Mouse (Mus musculus): Measurements from ENCODE around the gene Gm4707.
"Not testable (repeated sequence)": the region's sequence is repeated elsewhere in the genome, so short reads cannot be mapped to it uniquely, and the experiment has no call there.

Gm4707 gene

DNA sequence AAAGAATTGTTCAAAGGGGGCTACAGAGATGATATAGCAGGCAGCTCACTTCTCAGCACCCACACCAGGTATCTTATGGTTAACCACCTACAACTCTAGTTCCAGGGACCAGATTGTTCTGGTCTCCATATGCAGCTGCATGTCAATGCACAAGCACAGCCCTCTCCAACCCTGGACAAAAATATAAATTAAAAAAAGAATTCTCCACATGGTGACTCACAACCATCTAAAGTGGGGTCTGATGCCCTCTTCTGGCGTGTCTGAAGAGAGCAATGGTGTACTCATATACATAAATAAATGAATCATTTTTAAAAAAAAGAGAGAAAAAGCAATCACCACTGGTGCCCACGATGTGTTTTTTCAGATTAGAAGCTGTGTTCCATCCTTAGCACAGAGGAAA, 15.0 kb downstream of the Gm4707 start:
- no peak for DNase-seq (ENCODE audit: low spot score in 2 of 2)

DNA sequence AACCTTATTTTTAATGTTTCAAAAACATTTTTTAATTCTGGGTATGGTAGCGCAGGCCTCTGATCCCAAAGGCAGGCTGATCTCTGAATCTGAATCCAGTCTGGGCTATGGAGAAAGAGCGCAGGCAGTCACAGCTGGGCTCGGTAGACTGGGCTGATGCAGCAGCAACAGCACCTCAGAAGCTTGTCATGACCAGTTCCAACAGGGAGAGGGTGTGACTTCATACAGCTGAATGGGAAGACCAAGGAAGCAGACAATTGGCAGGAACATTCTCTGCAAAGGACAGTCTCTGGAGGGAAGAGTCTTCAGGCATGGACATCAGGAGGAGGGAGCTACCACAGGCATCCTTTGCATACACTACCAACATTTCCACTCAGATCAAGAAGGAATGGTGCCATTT, 15.6 kb downstream of the Gm4707 start:
- DNase-seq (ENCODE audit: low spot score in 2 of 2) = no peak

DNA sequence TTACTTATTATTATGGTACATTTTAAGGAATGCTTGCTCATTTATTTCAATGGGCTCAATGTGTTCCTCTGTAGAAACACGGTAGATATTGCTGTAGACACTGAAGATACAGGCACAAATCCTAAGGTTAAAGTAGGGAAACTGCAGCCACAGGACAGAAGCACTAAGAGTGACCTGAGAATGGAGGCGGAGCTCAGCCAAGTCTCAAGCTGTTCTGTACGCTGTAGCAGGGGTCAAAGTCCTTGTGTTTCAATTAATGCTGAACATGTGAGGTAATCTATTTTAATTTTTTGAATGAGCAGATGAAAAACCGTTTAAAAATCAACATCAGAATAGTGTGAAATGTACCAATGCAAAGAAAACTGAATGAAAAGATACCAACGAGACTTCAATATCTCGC, 16.4 kb downstream of the Gm4707 start:
- no peak for DNase-seq (ENCODE audit: low spot score in 2 of 2)

- DNase-seq (ENCODE audit: low spot score in 2 of 2) = not testable (repeated sequence)
These were observed 37.2 kb downstream of the Gm4707 start for GRCm38 (mm10) chr17:71422502-71422901.

DNA sequence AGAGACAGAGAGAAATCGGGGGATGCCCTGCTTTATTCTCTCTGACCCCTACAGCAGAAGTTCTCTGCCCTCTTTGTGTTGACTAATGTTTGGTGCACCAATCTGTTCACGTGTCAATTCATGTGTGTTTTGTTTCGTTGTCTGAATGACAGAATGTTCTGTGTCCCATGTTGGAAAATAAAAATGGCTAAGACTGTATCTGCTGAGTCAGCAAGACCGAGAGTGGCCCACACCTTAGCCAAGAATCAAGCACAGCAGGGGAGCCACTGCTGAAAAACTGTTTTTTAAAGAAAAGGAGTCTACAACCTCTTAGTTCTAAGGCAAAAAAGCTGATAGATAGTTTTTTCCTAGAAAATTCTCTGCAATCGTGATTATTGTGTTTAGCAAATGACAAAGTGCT, 40.3 kb downstream of the Gm4707 start:
- not testable (repeated sequence) for DNase-seq (ENCODE audit: low spot score in 2 of 2)

GRCm38 (mm10) chr17:71417008-71417407, 42.7 kb downstream of the Gm4707 start:
- no peak for DNase-seq (ENCODE audit: low spot score in 2 of 2)

Measured in spleen, postnatal 14 days (tissue).